Mouse (Mus musculus) midbrain, embryonic 16.5 days (tissue): Measurements from ENCODE around the gene Vmn1r132. TPM values are rescaled to one million over a fixed set of nuclear protein-coding genes. Genes with fewer than 3 reads are reported as not detected.
"Not testable (repeated sequence)": the region's sequence is repeated elsewhere in the genome, so short reads cannot be mapped to it uniquely, and the experiment has no call there.

ENCODE experiments used
- ATAC-seq: fragments of 200-750 bp; cut with Nextera tagmentation; 2 replicates; pipeline ENCODE4 v1.8.0; 2017; ENCODE audit warnings: moderate TSS enrichment
- H3K27ac ChIP-seq: fragments of 300-500 bp; sonication (generic); 2 replicates; pipeline ENCODE4 v1.5.1; 2014; ENCODE audit warnings: mild to moderate bottlenecking, low read length, mixed read lengths
- H3K27me3 ChIP-seq: fragments of 300-500 bp; sonication (generic); 2 replicates; pipeline ENCODE4 v1.6.1; 2014; ENCODE audit warnings: low read depth, low read length, mixed read lengths; ENCODE audit not compliant: control insufficient read depth, insufficient read depth
- H3K36me3 ChIP-seq: fragments of 300-500 bp; sonication (generic); 2 replicates; pipeline ENCODE4 v1.6.1; 2014; ENCODE audit warnings: mild to moderate bottlenecking, low read length, moderate library complexity, mixed read lengths; ENCODE audit not compliant: control insufficient read depth, insufficient read depth
- H3K4me1 ChIP-seq: fragments of 300-500 bp; sonication (generic); 2 replicates; pipeline ENCODE4 v1.6.1; 2014; ENCODE audit warnings: mild to moderate bottlenecking, low read length, mixed read lengths; ENCODE audit not compliant: control insufficient read depth, insufficient read depth
- H3K4me2 ChIP-seq: fragments of 300-500 bp; sonication (generic); 2 replicates; pipeline ENCODE4 v1.6.1; 2014; ENCODE audit warnings: mild to moderate bottlenecking, low read length, mixed read lengths
- H3K4me3 ChIP-seq: fragments of 300-500 bp; sonication (generic); 2 replicates; pipeline ENCODE4 v1.5.1; 2014; ENCODE audit warnings: low read depth, mild to moderate bottlenecking, low read length, moderate library complexity, mixed read lengths
- H3K9ac ChIP-seq: fragments of 300-500 bp; sonication (generic); 2 replicates; pipeline ENCODE4 v1.6.1; 2014; ENCODE audit warnings: low read depth, low read length, mixed read lengths
- H3K9me3 ChIP-seq: fragments of 300-500 bp; sonication (generic); replicated peaks from 2 replicates; pipeline ENCODE4 v1.6.1; 2014; ENCODE audit warnings: mild to moderate bottlenecking, low read length, mixed read lengths; ENCODE audit not compliant: control insufficient read depth, poor library complexity, severe bottlenecking
- WGBS: fragments of 180-500 bp; shearing (Covaris S2); extraction: QIAGEN DNeasy Blood & Tissue Kit; methylation state at CpG from one replicate; pipeline ENCODE4 v1.1.7; 2014; 5-methylcytosine and 5-hydroxymethylcytosine counted together
- polyA plus RNA-seq: library from polyadenylated mRNA; unstranded; fragments of >200 nt; fragmentation: Nextera tagmentation; extraction: Ambion mirVana; gene quantifications from 2 replicates; pipeline ENCODE4 v1.2.1, GENCODE M21; 2015

Gene Vmn1r132
- polyA plus RNA-seq, result not detected in 2 replicates

- not testable (repeated sequence) for H3K36me3 ChIP-seq, ATAC-seq, H3K27me3 ChIP-seq, H3K9me3 ChIP-seq, H3K9ac ChIP-seq, H3K4me1 ChIP-seq, H3K4me3 ChIP-seq, H3K4me2 ChIP-seq, H3K27ac ChIP-seq
- WGBS, result no CpG with 5 or more reads among the region's 3 CpGs
Measured at GRCm38 (mm10) chr7:21613792-21614191, at the start of gene Vmn1r132. Gene Vmn1r132 (plus strand): TSS chr7:21614092.

Other genes with a start within 250 kb of the Vmn1r132 start
- not detected in 2 replicates for gene Gm6882, start 181.3 kb upstream of the Vmn1r132 start, polyA plus RNA-seq
- not detected in 2 replicates for gene Vmn1r130, start 102.3 kb upstream of the Vmn1r132 start, polyA plus RNA-seq
- not detected in 2 replicates for gene Vmn1r131, start 68.0 kb upstream of the Vmn1r132 start, polyA plus RNA-seq
- not detected in 2 replicates for gene Gm4175, start 147.4 kb downstream of the Vmn1r132 start, polyA plus RNA-seq
- not detected in 2 replicates for gene Gm4177, start 182.6 kb downstream of the Vmn1r132 start, polyA plus RNA-seq
- not detected in 2 replicates for gene Vmn1r135, start 218.3 kb downstream of the Vmn1r132 start, polyA plus RNA-seq
- gene Gm5725, start 230.2 kb downstream of the Vmn1r132 start, polyA plus RNA-seq, result not detected in 2 replicates